Mouse (Mus musculus) gastrocnemius, postnatal 14 days (tissue): Measurements from ENCODE around the gene Yod1. TPM values are rescaled to one million over a fixed set of nuclear protein-coding genes. Genes with fewer than 3 reads are reported as not detected.
A peak's percentile ranks its signal among the peaks of the same experiment; 100 is the strongest.

ENCODE experiments used
- DNase-seq: peaks from one replicate; pipeline ENCODE4 v3.0.0; 2021; ENCODE audit warnings: mixed read lengths
- intact Hi-C: fragments of 180-260 bp; cut with DNase I; formaldehyde crosslinking; loops from one replicate; pipeline ENCODE4 v1.15.1; 2025; ENCODE audit warnings: low total_unique reads
- total RNA-seq, 2 experiments: library from RNA; stranded (reverse); gene quantifications; 2 replicates each; pipeline ENCODE4 v1.2.3; 2021

The Yod1 gene
- total RNA-seq, 2 experiments from 2014 or later, result 3.3 to 3.7 TPM

DNA sequence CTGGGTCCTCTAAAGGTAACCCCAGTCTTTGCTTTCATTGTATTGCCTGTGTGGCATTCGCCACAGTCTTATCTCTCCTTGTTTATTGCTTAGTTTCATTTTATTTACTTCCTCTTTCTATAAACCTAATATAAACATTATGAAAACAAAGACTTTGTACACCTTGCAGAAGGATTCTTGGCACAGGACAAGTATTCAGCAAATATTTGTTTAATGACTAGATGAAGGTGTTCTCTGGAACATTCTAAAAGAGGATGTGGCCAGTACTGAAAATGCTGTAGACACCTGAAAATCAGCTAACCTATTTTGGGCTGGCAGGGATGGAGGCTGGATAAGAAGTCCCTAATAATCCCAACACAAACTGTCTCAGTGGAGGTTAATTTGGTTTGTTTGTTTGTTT, 44.5 kb downstream of the Yod1 start:
- intact Hi-C loops, result no loop called here
- no peak for DNase-seq

- intact Hi-C loops, result no loop called here
- no peak for DNase-seq
Observed at GRCm38 (mm10) chr1:130762045-130762760, 45.1 kb downstream of the Yod1 start.

DNA sequence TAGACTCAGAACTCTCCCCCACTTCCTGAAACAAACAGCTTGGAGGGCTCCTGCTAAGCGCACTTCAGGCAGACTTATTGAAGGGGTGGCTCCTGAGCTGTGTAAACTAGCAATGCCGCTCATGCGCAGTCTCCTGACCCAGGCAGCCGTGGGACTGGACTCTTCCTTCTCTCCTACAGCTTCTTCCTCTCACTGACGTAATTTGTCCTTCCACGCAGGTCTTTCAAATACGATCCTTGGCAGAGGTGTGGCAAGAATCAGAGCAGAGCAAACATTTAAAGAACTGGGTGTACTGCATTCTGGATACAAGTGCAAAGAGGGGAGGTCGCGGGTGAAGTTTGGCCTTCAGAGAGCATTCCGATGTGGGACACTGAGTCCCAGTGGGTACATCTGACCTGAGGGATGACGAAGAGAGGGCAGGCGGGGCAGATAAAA, 46.9 kb downstream of the Yod1 start:
- intact Hi-C loops, result no loop called here
- DNase-seq, result no peak

- intact Hi-C loops, result no loop called here
- peak; percentile 30 for DNase-seq
Observed at GRCm38 (mm10) chr1:130767066-130767465, 49.9 kb downstream of the Yod1 start.

GRCm38 (mm10) chr1:130769925-130770324, 52.8 kb downstream of the Yod1 start:
- no peak for DNase-seq
- intact Hi-C loops, result loop anchor here (10.0 kb wide), 1 partner anchor 225 kb away; no protein-coding TSS in a partner anchor

GRCm38 (mm10) chr1:130770487-130770886, 53.4 kb downstream of the Yod1 start:
- no peak for DNase-seq
- intact Hi-C loops, result loop anchor here (10.0 kb wide), 1 partner anchor 226 kb away; no protein-coding TSS in a partner anchor

- intact Hi-C loops, result loop anchor here (10.0 kb wide), 1 partner anchor 226 kb away; no protein-coding TSS in a partner anchor
- no peak for DNase-seq
Observed at GRCm38 (mm10) chr1:130770981-130771494, 53.9 kb downstream of the Yod1 start.

Other genes with a start within 250 kb of the Yod1 start
- gene Zp3r, start 87.7 kb upstream of the Yod1 start, total RNA-seq, result not detected
- gene C4bp, start 55.7 kb upstream of the Yod1 start, total RNA-seq, result not detected
- gene Gm29427, start 1.5 kb upstream of the Yod1 start, total RNA-seq, result under 1 TPM in 1 of 2 experiments, not detected in 1; 0.16 TPM
- gene Pfkfb2, start 11.9 kb downstream of the Yod1 start, total RNA-seq, result 10 to 100 TPM in 1 of 2 experiments, 1 to 10 TPM in 1; 10.0 to 10.7 TPM
- under 1 TPM; 0.44 to 0.49 TPM for gene AA986860, start 14.6 kb downstream of the Yod1 start, total RNA-seq
- not detected for gene Fcamr, start 83.6 kb downstream of the Yod1 start, total RNA-seq
- not detected for gene Pigr, start 109.4 kb downstream of the Yod1 start, total RNA-seq
- not detected for gene Fcmr, start 148.3 kb downstream of the Yod1 start, total RNA-seq
- gene Il24, start 170.1 kb downstream of the Yod1 start, total RNA-seq, result not detected
- gene Il20, start 194.1 kb downstream of the Yod1 start, total RNA-seq, result not detected
- not detected for gene Il19, start 222.8 kb downstream of the Yod1 start, total RNA-seq